Mouse (Mus musculus) liver, embryonic 14.5 days (tissue): Measurements from ENCODE around the gene Csnk1g2.

ENCODE experiments used
- CTCF ChIP-seq: IDR thresholded peaks from 2 replicates; pipeline ENCODE4 v1.5.1; 2016; ENCODE audit warnings: antibody characterized with exemption, low read depth, control low read depth
- EP300 ChIP-seq: IDR thresholded peaks from 2 replicates; pipeline ENCODE4 v1.6.1; 2016; ENCODE audit warnings: antibody characterized with exemption, low read depth

DNA sequence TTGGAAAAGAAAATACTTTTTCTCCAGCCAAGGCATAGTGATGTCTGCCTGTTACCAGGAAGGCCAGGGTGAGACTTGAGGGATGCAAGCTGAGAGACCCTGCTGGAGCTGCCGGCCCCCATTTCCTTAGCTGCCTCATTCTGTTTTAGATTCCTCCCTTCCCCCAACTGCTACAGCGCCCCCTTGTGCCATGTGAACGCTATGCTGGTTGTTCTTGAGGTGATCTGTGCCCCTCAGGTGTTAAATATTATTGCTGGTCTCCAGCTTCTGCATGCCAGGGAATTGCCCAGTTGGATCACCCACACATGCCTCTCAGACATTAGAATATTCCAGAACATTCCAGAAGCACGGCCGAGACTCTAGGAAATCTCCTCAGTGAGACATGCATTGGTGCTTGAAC is 38.5 kb downstream of the Csnk1g2 start:
- TF ChIP-seq CTCF: peak; percentile 92
- no peak for TF ChIP-seq EP300
